Mouse (Mus musculus) liver, adult 2 months (tissue): ENCODE results near the gene Gm38394.

Experiments used
- CTCF ChIP-seq: fragments of 200-500 bp; IDR thresholded peaks from 2 replicates; pipeline ENCODE4 v1.5.1; 2011; ENCODE audit warnings: low read depth, low read length, control low read depth
- POLR2A ChIP-seq: fragments of 200-500 bp; IDR thresholded peaks from 2 replicates; pipeline ENCODE4 v1.6.1; 2011; ENCODE audit warnings: low read length, control low read depth; ENCODE audit not compliant: insufficient read depth; ENCODE audit errors: extremely low read depth

DNA sequence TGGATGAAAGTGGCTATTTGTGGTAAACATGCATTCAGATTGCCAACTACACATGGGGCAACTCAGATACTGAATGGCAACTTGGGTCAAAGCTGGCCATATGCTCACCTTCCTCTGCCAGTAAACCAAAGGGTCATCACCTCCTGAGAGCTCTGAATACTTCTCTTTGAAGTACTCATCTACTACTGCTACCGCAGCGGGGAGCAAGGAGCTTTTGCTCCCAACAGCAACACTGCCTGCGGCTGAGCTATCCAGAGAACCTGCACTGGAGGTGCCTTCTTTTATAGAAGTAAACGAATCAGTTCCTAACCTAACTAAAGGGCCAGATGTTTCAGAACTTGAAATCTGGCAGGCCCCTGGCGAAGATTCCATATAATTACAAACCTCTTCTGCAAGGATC lies 4.3 kb downstream of the Gm38394 start:
- TF ChIP-seq CTCF (no peak), POLR2A (no peak)
